Comparison of ENCODE assay signal across 34 mouse cellular contexts in the genomic region with DNA sequence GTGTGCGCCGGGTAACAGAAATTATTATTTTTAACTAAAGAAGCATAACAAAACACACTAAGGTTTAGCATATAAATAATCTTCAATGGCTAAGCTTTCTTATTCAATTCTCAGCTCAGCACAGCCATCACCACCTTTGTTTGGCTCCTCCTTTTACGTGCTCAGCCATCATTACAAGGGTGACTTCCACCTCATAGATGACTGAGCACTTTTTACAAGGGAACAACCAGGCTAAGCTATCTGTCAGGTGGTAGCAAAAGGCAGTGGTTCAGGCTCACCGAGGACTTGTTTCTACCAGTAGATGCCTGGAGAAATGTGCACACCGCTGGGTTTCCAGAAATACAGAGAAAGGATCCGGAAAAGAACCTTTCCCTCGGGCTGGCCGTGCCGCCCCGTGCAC. TPM values are rescaled to one million over a fixed set of nuclear protein-coding genes. Genes with fewer than 3 reads are reported as not detected.
DNase-seq lines count a peak whose midpoint lies in the region; ATAC-seq and TF ChIP-seq lines count a peak whose summit lies in the region.
"Had no signal": no experiment of that assay in that cellular context is flagged by ENCODE, and none has a peak within 500 bp of the region (broad histone marks: within the 10 kb centered on the region; RNA-seq: fewer than 3 reads in every experiment).

No protein-coding gene starts in this region.

- 0 out of 2 replicates have a peak overlapping the region, but pooled peaks have one; percentile 3 for H3K27ac ChIP-seq in hindbrain, embryonic 10.5 days
- no peak overlapping the region for H3K27ac ChIP-seq in hindbrain, embryonic 16.5 days (ENCODE audit: low read depth, low read length)
- H3K27ac ChIP-seq in MEL (ENCODE audit: control insufficient read depth, low read depth, low read length) = no peak overlapping the region
- H3K27ac ChIP-seq in gastrocnemius, adult 2 months = no peak overlapping the region
- H3K27ac ChIP-seq in liver, postnatal 0 days (ENCODE audit: low read depth) = no peak overlapping the region
- H3K27ac ChIP-seq: embryonic facial prominence, embryonic 10.5 days; embryonic facial prominence, embryonic 13.5 days; forebrain, embryonic 12.5 days; forebrain, embryonic 15.5 days; heart, adult 2 months; heart, embryonic 10.5 days; heart, embryonic 13.5 days; hindbrain, embryonic 13.5 days; hindbrain, postnatal 0 days had no signal

- H3K9ac ChIP-seq in hindbrain, embryonic 16.5 days (ENCODE audit: low read depth, low read length) = no peak overlapping the region
- H3K9ac ChIP-seq in MEL (ENCODE audit: control insufficient read depth, low read depth, low read length, poor library complexity, severe bottlenecking) = no peak overlapping the region
- no peak overlapping the region for H3K9ac ChIP-seq in liver, postnatal 0 days (replicated peaks)
- H3K9ac ChIP-seq: embryonic facial prominence, embryonic 13.5 days; forebrain, embryonic 12.5 days; forebrain, embryonic 15.5 days; heart, embryonic 13.5 days; hindbrain, embryonic 13.5 days had no signal

- H3K4me1 ChIP-seq in hindbrain, embryonic 10.5 days (replicated peaks) = peaks cover 23% of the 10 kb centered on the region
- no peaks in the 10 kb centered on the region for H3K4me1 ChIP-seq in hindbrain, embryonic 16.5 days (ENCODE audit: control insufficient read depth, insufficient read depth, low read depth, low read length)
- H3K4me1 ChIP-seq in MEL (ENCODE audit: control insufficient read depth in 1 of 2, insufficient read depth in 2 of 2, low read length in 2 of 2) = peaks cover 3 to 19% of the 10 kb centered on the region in 2 experiments; a peak in 3 of 4 replicates
- H3K4me1 ChIP-seq in liver, postnatal 0 days (ENCODE audit: insufficient read depth) = no peaks in the 10 kb centered on the region
- H3K4me1 ChIP-seq: embryonic facial prominence, embryonic 13.5 days; hindbrain, embryonic 13.5 days had no signal

- H3K4me2 ChIP-seq in hindbrain, embryonic 16.5 days (ENCODE audit: low read length) = no peak overlapping the region
- H3K4me2 ChIP-seq in liver, postnatal 0 days (ENCODE audit: low read depth, low read length) = no peak overlapping the region
- H3K4me2 ChIP-seq: embryonic facial prominence, embryonic 13.5 days; forebrain, embryonic 12.5 days; forebrain, embryonic 15.5 days; heart, embryonic 13.5 days; hindbrain, embryonic 13.5 days had no signal

- no peak for TF ChIP-seq POLR2A in MEL (IDR thresholded peaks at IDR 0.05; ENCODE audit: control insufficient read depth in 1 of 2, insufficient read depth in 1 of 2, low read depth in 1 of 2, low read length in 2 of 2, poor library complexity in 1 of 2)

- TF ChIP-seq RAD21 in MEL (IDR thresholded peaks at IDR 0.05; ENCODE audit: low read depth, low read length) = no peak

- intact Hi-C loops in gastrocnemius, adult 2 months (cut with DNase I) = no loop called here

- no peaks in the 10 kb centered on the region for H3K79me2 ChIP-seq in MEL (ENCODE audit: control insufficient read depth, insufficient read depth, low read length, poor library complexity)

- no peak for ATAC-seq in hindbrain, embryonic 16.5 days
- no peak for ATAC-seq in liver, postnatal 0 days
- ATAC-seq: forebrain, embryonic 15.5 days; hindbrain, postnatal 0 days; inflammation-experienced regulatory T-cells, adult 6 months; intestine, embryonic 16.5 days had no signal

- no peak for TF ChIP-seq EP300 in MEL (IDR thresholded peaks at IDR 0.05; ENCODE audit: low read depth in 1 of 2, low read length in 2 of 2)
- TF ChIP-seq EP300 in liver, postnatal 0 days (IDR thresholded peaks at IDR 0.05; ENCODE audit: low read depth) = no peak

- WGBS in hindbrain, embryonic 10.5 days = 93% methylated on average over 10 of the region's 10 CpGs
- WGBS in hindbrain, embryonic 16.5 days = 92% methylated on average over 10 of the region's 10 CpGs
- WGBS in liver, postnatal 0 days (ENCODE audit: insufficient replicate concordance) = 81% methylated on average over 10 of the region's 10 CpGs

- no peaks in the 10 kb centered on the region for H3K36me3 ChIP-seq in hindbrain, embryonic 10.5 days
- H3K36me3 ChIP-seq in hindbrain, embryonic 16.5 days (ENCODE audit: control insufficient read depth, insufficient read depth, low read length) = no peaks in the 10 kb centered on the region
- H3K36me3 ChIP-seq in MEL (ENCODE audit: control insufficient read depth in 1 of 2, insufficient read depth in 2 of 2, low read length in 2 of 2) = peaks cover 0 to 19% of the 10 kb centered on the region in 2 experiments; a peak in 2 of 4 replicates
- no peaks in the 10 kb centered on the region for H3K36me3 ChIP-seq in liver, postnatal 0 days (replicated peaks; ENCODE audit: insufficient read depth, low read length)
- H3K36me3 ChIP-seq: embryonic facial prominence, embryonic 10.5 days; embryonic facial prominence, embryonic 13.5 days; forebrain, embryonic 12.5 days; forebrain, embryonic 15.5 days; G1E; heart, embryonic 10.5 days; heart, embryonic 13.5 days; hindbrain, embryonic 13.5 days had no signal

- no peak for DNase-seq in hindbrain, embryonic 10.5 days (ENCODE audit: low spot score)
- DNase-seq in MEL (ENCODE audit: low read depth, low spot score) = peak; percentile 59
- DNase-seq in ZHBTc4 (ENCODE audit: low read depth, low spot score) = peak; percentile 88
- no peak for DNase-seq in gastrocnemius, adult 2 months
- DNase-seq in liver, postnatal 0 days = no peak
- no peak for DNase-seq in left cerebral cortex, adult 18-20 months (ENCODE audit: low spot score in 2 of 2)
- DNase-seq: adrenal gland, adult 8-10 months; adrenal gland, postnatal 25 days; cerebellum, adult 11-12 months; cerebellum, adult 8-10 months; cerebellum, postnatal 10 days; cerebellum, postnatal 36 days; embryo, embryonic 11 days; gastrocnemius, postnatal 10 days; gastrocnemius, postnatal 36 days; heart, adult 2 months; heart, postnatal 14 days; heart, postnatal 4 days had no signal

- H3K4me3 ChIP-seq in hindbrain, embryonic 10.5 days = no peak overlapping the region
- H3K4me3 ChIP-seq in hindbrain, embryonic 16.5 days (ENCODE audit: low read length) = no peak overlapping the region
- H3K4me3 ChIP-seq in MEL (ENCODE audit: control insufficient read depth in 1 of 2, insufficient read depth in 1 of 2, low read depth in 2 of 2, low read length in 2 of 2) = no peak overlapping the region
- H3K4me3 ChIP-seq in gastrocnemius, adult 2 months = no peak overlapping the region
- no peak overlapping the region for H3K4me3 ChIP-seq in liver, postnatal 0 days (ENCODE audit: low read depth, low read length)
- H3K4me3 ChIP-seq: embryonic facial prominence, embryonic 10.5 days; embryonic facial prominence, embryonic 13.5 days; erythroblast, embryonic 14.5 days; forebrain, embryonic 12.5 days; forebrain, embryonic 15.5 days; heart, adult 2 months; heart, embryonic 10.5 days; heart, embryonic 13.5 days; hindbrain, embryonic 13.5 days had no signal

- 0 out of 2 replicates have a peak, but pooled peaks cover 4% of the 10 kb centered on the region for H3K27me3 ChIP-seq in hindbrain, embryonic 10.5 days (ENCODE audit: insufficient read depth, poor library complexity, severe bottlenecking)
- no peaks in the 10 kb centered on the region for H3K27me3 ChIP-seq in hindbrain, embryonic 16.5 days (replicated peaks; ENCODE audit: control insufficient read depth, insufficient read depth, low read length)
- no peaks in the 10 kb centered on the region for H3K27me3 ChIP-seq in MEL (ENCODE audit: control insufficient read depth in 1 of 2, insufficient read depth in 2 of 2, low read length in 2 of 2)
- H3K27me3 ChIP-seq in liver, postnatal 0 days (ENCODE audit: insufficient read depth, low read length) = no peaks in the 10 kb centered on the region
- H3K27me3 ChIP-seq: embryonic facial prominence, embryonic 13.5 days; forebrain, embryonic 12.5 days; forebrain, embryonic 15.5 days had no signal

- TF ChIP-seq CTCF in MEL (IDR thresholded peaks at IDR 0.05 in 2 of 3, conservative IDR thresholded peaks at IDR 0.05 in 1 of 3; ENCODE audit: control insufficient read depth in 1 of 3, insufficient read depth in 1 of 3, low read depth in 2 of 3, low read length in 3 of 3, poor library complexity in 1 of 3, severe bottlenecking in 1 of 3) = no peak
- TF ChIP-seq CTCF in gastrocnemius, adult 2 months (IDR thresholded peaks at IDR 0.05) = no peak
- no peak for TF ChIP-seq CTCF in liver, postnatal 0 days (IDR thresholded peaks at IDR 0.05; ENCODE audit: low read depth)

- no peaks in the 10 kb centered on the region for H3K9me3 ChIP-seq in hindbrain, embryonic 10.5 days
- H3K9me3 ChIP-seq in hindbrain, embryonic 16.5 days (ENCODE audit: control insufficient read depth, low read length) = no peaks in the 10 kb centered on the region
- no peaks in the 10 kb centered on the region for H3K9me3 ChIP-seq in MEL (replicated peaks; ENCODE audit: insufficient read depth, low read length)
- no peaks in the 10 kb centered on the region for H3K9me3 ChIP-seq in liver, postnatal 0 days (ENCODE audit: low read length)
- H3K9me3 ChIP-seq: embryonic facial prominence, embryonic 10.5 days; embryonic facial prominence, embryonic 13.5 days; forebrain, embryonic 12.5 days; forebrain, embryonic 15.5 days; G1E; heart, embryonic 10.5 days; heart, embryonic 13.5 days; hindbrain, embryonic 13.5 days had no signal

RNA-seq across cellular contexts. Expression of gene Gm5089, which starts 16.9 kb away (rescaled TPM):
- polyA plus RNA-seq in hindbrain, embryonic 10.5 days (2016; fragmentation: Nextera tagmentation; extraction: Ambion mirVana) = 1.9 and 2.4 TPM in 2 replicates
- 1.8 and 2.1 TPM in 2 replicates for polyA plus RNA-seq in hindbrain, embryonic 16.5 days (2015; fragmentation: Nextera tagmentation; extraction: Ambion mirVana)
- total RNA-seq in MEL (2012; rRNA removed) = not detected in 2 replicates
- not detected for polyA plus RNA-seq in MEL (2012; ENCODE audit: insufficient read depth in 1 of 2, insufficient read length in 2 of 2, low read depth in 1 of 2, low replicate concordance in 2 of 2, missing spikeins in 1 of 2)
- not detected for total RNA-seq in gastrocnemius, adult 2 months (2021)
- not detected in 2 replicates for polyA plus RNA-seq in liver, postnatal 0 days (2015; fragmentation: Nextera tagmentation; extraction: Ambion mirVana)
- total RNA-seq in left cerebral cortex, adult 18-20 months (2021) = under 1 TPM; 0.28 to 0.35 TPM
- total RNA-seq: adrenal gland, adult 8-10 months; adrenal gland, postnatal 25 days; gastrocnemius, postnatal 10 days; gastrocnemius, postnatal 36 days; granulocyte monocyte progenitor cell, adult 5-6 weeks; heart, adult 2 months; heart, postnatal 14 days; heart, postnatal 4 days had no signal
- polyA plus RNA-seq: erythroblast, embryonic 14.5 days; G1E; heart, adult 2 months; heart, embryonic 10.5 days; heart, embryonic 13.5 days; heart, embryonic 16.5 days; inflammation-experienced regulatory T-cells, adult 6 months; intestine, embryonic 16.5 days had no signal

RNA-seq across cellular contexts. Expression of gene Zic5, which starts 31.4 kb away (rescaled TPM):
- polyA plus RNA-seq in hindbrain, embryonic 10.5 days (2016; fragmentation: Nextera tagmentation; extraction: Ambion mirVana) = 16.5 and 20.3 TPM in 2 replicates
- polyA plus RNA-seq in hindbrain, embryonic 16.5 days (2015; fragmentation: Nextera tagmentation; extraction: Ambion mirVana) = 14.9 and 15.2 TPM in 2 replicates
- total RNA-seq in MEL (2012; rRNA removed) = 9.9 and 10.4 TPM in 2 replicates
- 10 to 100 TPM; 23.6 to 50.6 TPM for polyA plus RNA-seq in MEL (2012; ENCODE audit: insufficient read depth in 1 of 2, insufficient read length in 2 of 2, low read depth in 1 of 2, low replicate concordance in 2 of 2, missing spikeins in 1 of 2)
- not detected for total RNA-seq in gastrocnemius, adult 2 months (2021)
- polyA plus RNA-seq in liver, postnatal 0 days (2015; fragmentation: Nextera tagmentation; extraction: Ambion mirVana) = not detected in 2 replicates
- 1 to 10 TPM; 3.0 to 4.0 TPM for total RNA-seq in left cerebral cortex, adult 18-20 months (2021)
- total RNA-seq: adrenal gland, postnatal 25 days; gastrocnemius, postnatal 10 days; gastrocnemius, postnatal 36 days; granulocyte monocyte progenitor cell, adult 5-6 weeks; heart, adult 2 months; heart, postnatal 14 days; heart, postnatal 4 days had no signal
- polyA plus RNA-seq: G1E; heart, adult 2 months; heart, embryonic 13.5 days; heart, embryonic 16.5 days; intestine, embryonic 16.5 days had no signal

RNA-seq across cellular contexts. Expression of gene Zic2, which starts 41.2 kb away (rescaled TPM):
- polyA plus RNA-seq in hindbrain, embryonic 10.5 days (2016; fragmentation: Nextera tagmentation; extraction: Ambion mirVana) = 7.2 and 10.1 TPM in 2 replicates
- 7.3 and 7.8 TPM in 2 replicates for polyA plus RNA-seq in hindbrain, embryonic 16.5 days (2015; fragmentation: Nextera tagmentation; extraction: Ambion mirVana)
- total RNA-seq in MEL (2012; rRNA removed) = 0.07 TPM in 1 of 2 replicates, not detected in the other
- polyA plus RNA-seq in MEL (2012; ENCODE audit: insufficient read depth in 1 of 2, insufficient read length in 2 of 2, low read depth in 1 of 2, low replicate concordance in 2 of 2, missing spikeins in 1 of 2) = 1 to 10 TPM in 1 of 2 experiments, not detected in 1; 1.1 TPM
- not detected for total RNA-seq in gastrocnemius, adult 2 months (2021)
- polyA plus RNA-seq in liver, postnatal 0 days (2015; fragmentation: Nextera tagmentation; extraction: Ambion mirVana) = not detected in 2 replicates
- 10 to 100 TPM; 19.0 to 20.2 TPM for total RNA-seq in left cerebral cortex, adult 18-20 months (2021)
- total RNA-seq: adrenal gland, postnatal 25 days; gastrocnemius, postnatal 10 days; gastrocnemius, postnatal 36 days; granulocyte monocyte progenitor cell, adult 5-6 weeks; heart, adult 2 months; heart, postnatal 4 days had no signal
- polyA plus RNA-seq: erythroblast, embryonic 14.5 days; G1E; heart, embryonic 13.5 days; heart, embryonic 16.5 days; inflammation-experienced regulatory T-cells, adult 6 months; intestine, embryonic 16.5 days had no signal

RNA-seq across cellular contexts. Expression of gene Gm10837, which starts 56.3 kb away (rescaled TPM):
- 0.24 and 0.29 TPM in 2 replicates for polyA plus RNA-seq in hindbrain, embryonic 10.5 days (2016; fragmentation: Nextera tagmentation; extraction: Ambion mirVana)
- polyA plus RNA-seq in hindbrain, embryonic 16.5 days (2015; fragmentation: Nextera tagmentation; extraction: Ambion mirVana) = 0.80 and 0.84 TPM in 2 replicates
- total RNA-seq in MEL (2012; rRNA removed) = not detected in 2 replicates
- not detected for polyA plus RNA-seq in MEL (2012; ENCODE audit: insufficient read depth in 1 of 2, insufficient read length in 2 of 2, low read depth in 1 of 2, low replicate concordance in 2 of 2, missing spikeins in 1 of 2)
- not detected for total RNA-seq in gastrocnemius, adult 2 months (2021)
- not detected in 2 replicates for polyA plus RNA-seq in liver, postnatal 0 days (2015; fragmentation: Nextera tagmentation; extraction: Ambion mirVana)
- not detected for total RNA-seq in left cerebral cortex, adult 18-20 months (2021)
- total RNA-seq: adrenal gland, adult 8-10 months; adrenal gland, postnatal 25 days; gastrocnemius, postnatal 10 days; gastrocnemius, postnatal 36 days; granulocyte monocyte progenitor cell, adult 5-6 weeks; heart, adult 2 months; heart, postnatal 14 days; heart, postnatal 4 days had no signal
- polyA plus RNA-seq: cortical plate, adult 2 months; embryonic facial prominence, embryonic 13.5 days; erythroblast, embryonic 14.5 days; G1E; heart, adult 2 months; heart, embryonic 10.5 days; heart, embryonic 16.5 days; intestine, embryonic 16.5 days had no signal

Comparison
In these comparisons a context has a peak if more than half of its experiments do, and no peak if none do; other contexts are left out.
1. DNase-seq: peak in MEL (single experiment) and ZHBTc4 (single experiment); none in hindbrain, embryonic 10.5 days (single experiment), gastrocnemius, adult 2 months (single experiment), liver, postnatal 0 days (single experiment) and left cerebral cortex, adult 18-20 months (0 of 2).
2. RNA of gene Zic5, which starts 31.4 kb away (polyA plus RNA-seq): 23.6 to 50.6 TPM in MEL, 16.5 to 20.3 TPM in hindbrain, embryonic 10.5 days and 14.9 to 15.2 TPM in hindbrain, embryonic 16.5 days; not detected in liver, postnatal 0 days; every median in the first group is over 10 times any median in the second.